ENCODE assay signal across 11 mouse cellular contexts in the genomic region with DNA sequence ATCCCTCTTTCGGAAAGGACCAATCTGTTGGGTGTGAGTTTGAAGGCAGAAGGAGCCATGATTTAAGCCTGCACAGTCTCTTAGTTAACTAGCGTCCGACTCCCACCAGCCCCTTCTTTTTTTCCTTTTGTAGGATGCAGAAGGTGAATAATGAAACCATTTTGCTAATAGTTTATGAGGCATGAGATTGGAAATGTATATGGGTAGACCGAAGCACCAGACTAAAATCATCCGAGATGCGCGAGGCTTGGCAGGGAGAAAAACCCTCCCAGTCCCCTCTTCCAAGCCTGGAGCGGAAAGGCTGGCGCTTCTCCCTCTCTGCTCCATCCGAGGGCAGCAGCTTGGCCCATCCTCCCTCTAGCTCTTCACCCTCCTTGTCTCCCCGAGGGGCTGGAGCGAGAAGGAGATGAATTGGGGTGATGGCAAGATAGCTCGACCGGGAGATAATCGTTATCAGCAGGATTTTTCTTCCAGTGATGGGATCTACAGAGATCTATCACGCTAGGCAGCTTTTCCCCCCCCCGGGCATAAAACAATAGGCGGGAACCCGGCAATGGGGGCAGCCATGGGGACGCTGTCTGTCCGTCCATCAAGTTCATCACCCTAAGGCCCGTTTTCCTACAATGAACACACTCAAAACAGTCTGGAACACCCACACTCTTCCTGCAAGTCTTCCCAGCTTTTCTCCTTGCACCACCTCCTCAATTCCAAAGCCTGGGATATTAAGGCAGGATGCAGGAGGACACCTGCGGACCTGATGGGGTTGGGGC. TPM values are rescaled to one million over a fixed set of nuclear protein-coding genes. Genes with fewer than 3 reads are reported as not detected.
DNase-seq lines count a peak whose midpoint lies in the region; ATAC-seq lines count a peak whose summit lies in the region.
"Had no signal": no experiment of that assay in that cellular context is flagged by ENCODE, and none has a peak within 500 bp of the region (broad histone marks: within the 10 kb centered on the region; RNA-seq: fewer than 3 reads in every experiment).

No protein-coding gene starts in this region.

- peaks cover 57% of the 10 kb centered on the region for H3K27me3 ChIP-seq in heart, embryonic 13.5 days (replicated peaks)
- peaks cover 100% of the 10 kb centered on the region for H3K27me3 ChIP-seq in hindbrain, embryonic 10.5 days (ENCODE audit: insufficient read depth, poor library complexity, severe bottlenecking)
- H3K27me3 ChIP-seq in midbrain, embryonic 12.5 days: peaks cover 89% of the 10 kb centered on the region

- peak overlapping the region; percentile 62 for H3K4me3 ChIP-seq in heart, embryonic 13.5 days
- H3K4me3 ChIP-seq in hindbrain, embryonic 10.5 days: no peak overlapping the region; the same call in 1 of the 2 replicates
- 0 out of 2 replicates have a peak overlapping the region, but pooled peaks have one; percentile 14 for H3K4me3 ChIP-seq in midbrain, embryonic 12.5 days

- ATAC-seq in heart, embryonic 13.5 days (ENCODE audit: extremely low read depth, insufficient number of reproducible peaks, low FRiP score, low TSS enrichment): no peak
- ATAC-seq in midbrain, embryonic 12.5 days (ENCODE audit: low FRiP score, low read depth): no peak
- ATAC-seq: lung, postnatal 0 days had no signal

- WGBS in heart, embryonic 13.5 days: 15% methylated on average over 23 of the region's 23 CpGs
- WGBS in hindbrain, embryonic 10.5 days: 1% methylated on average over 23 of the region's 23 CpGs
- 4% methylated on average over 23 of the region's 23 CpGs for WGBS in midbrain, embryonic 12.5 days

- DNase-seq in heart, postnatal 25 days (ENCODE audit: low spot score): no peak
- peak; percentile 32 for DNase-seq in embryo, embryonic 9.5 days (ENCODE audit: extremely low spot score)
- peak; percentile 42 for DNase-seq in hindbrain, embryonic 10.5 days (ENCODE audit: low spot score)
- DNase-seq in layer of hippocampus, adult 18-20 months (ENCODE audit: low spot score in 2 of 2): no peak
- no peak for DNase-seq in cerebellum, adult 18-20 months
- no peak for DNase-seq in testis, postnatal 14 days (ENCODE audit: low spot score)
- DNase-seq: adrenal gland, adult 8-10 months; cerebellum, adult 11-12 months had no signal

- H3K9me3 ChIP-seq in heart, embryonic 13.5 days: no peaks in the 10 kb centered on the region
- H3K9me3 ChIP-seq in hindbrain, embryonic 10.5 days: no peaks in the 10 kb centered on the region
- no peaks in the 10 kb centered on the region for H3K9me3 ChIP-seq in midbrain, embryonic 12.5 days

- H3K4me1 ChIP-seq in heart, embryonic 13.5 days: peaks cover 58% of the 10 kb centered on the region
- peaks cover 69% of the 10 kb centered on the region for H3K4me1 ChIP-seq in hindbrain, embryonic 10.5 days (replicated peaks)
- peaks cover 50% of the 10 kb centered on the region for H3K4me1 ChIP-seq in midbrain, embryonic 12.5 days

- peak overlapping the region; percentile 93 for H3K4me2 ChIP-seq in heart, embryonic 13.5 days
- peak overlapping the region; percentile 50 for H3K4me2 ChIP-seq in midbrain, embryonic 12.5 days (replicated peaks)

- H3K36me3 ChIP-seq in heart, embryonic 13.5 days: no peaks in the 10 kb centered on the region
- H3K36me3 ChIP-seq in hindbrain, embryonic 10.5 days: no peaks in the 10 kb centered on the region
- H3K36me3 ChIP-seq in midbrain, embryonic 12.5 days: no peaks in the 10 kb centered on the region

- H3K27ac ChIP-seq in heart, embryonic 13.5 days (replicated peaks): no peak overlapping the region
- no peak overlapping the region for H3K27ac ChIP-seq in hindbrain, embryonic 10.5 days
- H3K27ac ChIP-seq in midbrain, embryonic 12.5 days (replicated peaks): no peak overlapping the region

- intact Hi-C loops in heart, postnatal 25 days (cut with DNase I): loop anchor here (5.0 kb wide), 1 partner anchor 41 kb away; no protein-coding TSS in a partner anchor

- H3K9ac ChIP-seq in heart, embryonic 13.5 days: no peak overlapping the region
- 0 out of 2 replicates have a peak overlapping the region, but pooled peaks have one; percentile 5 for H3K9ac ChIP-seq in midbrain, embryonic 12.5 days (replicated peaks)

RNA-seq across cellular contexts. Expression of gene Esrrg, which starts 2.1 kb away (rescaled TPM):
- 21.2 and 23.6 TPM in 2 replicates for polyA plus RNA-seq in heart, embryonic 13.5 days (2015; fragmentation: Nextera tagmentation; extraction: Ambion mirVana)
- 10 to 100 TPM; 39.5 to 44.0 TPM for total RNA-seq in heart, postnatal 25 days (2021)
- polyA plus RNA-seq in hindbrain, embryonic 10.5 days (2016; fragmentation: Nextera tagmentation; extraction: Ambion mirVana): 3.8 and 5.8 TPM in 2 replicates
- polyA plus RNA-seq in midbrain, embryonic 12.5 days (2016; fragmentation: Nextera tagmentation; extraction: Ambion mirVana): 8.1 and 8.6 TPM in 2 replicates
- 10 to 100 TPM; 13.2 to 15.8 TPM for total RNA-seq in layer of hippocampus, adult 18-20 months (2021)

Comparison
In these comparisons a context has a peak if more than half of its experiments do, and no peak if none do; other contexts are left out.
1. DNase-seq: peak in embryo, embryonic 9.5 days (single experiment) and hindbrain, embryonic 10.5 days (single experiment); none in heart, postnatal 25 days (single experiment), layer of hippocampus, adult 18-20 months (0 of 2), cerebellum, adult 18-20 months (0 of 2) and testis, postnatal 14 days (single experiment).